Mouse (Mus musculus) stomach, postnatal 0 days (tissue): Measurements from ENCODE around the gene Abl2.

Experiments used
- CTCF ChIP-seq: IDR thresholded peaks from 2 replicates; pipeline ENCODE4 v1.5.1; 2016; ENCODE audit warnings: antibody characterized with exemption, low read depth, mild to moderate bottlenecking, moderate library complexity
- EP300 ChIP-seq: optimal IDR thresholded peaks from 2 replicates; pipeline ENCODE3; 2016; ENCODE audit warnings: antibody characterized with exemption

DNA sequence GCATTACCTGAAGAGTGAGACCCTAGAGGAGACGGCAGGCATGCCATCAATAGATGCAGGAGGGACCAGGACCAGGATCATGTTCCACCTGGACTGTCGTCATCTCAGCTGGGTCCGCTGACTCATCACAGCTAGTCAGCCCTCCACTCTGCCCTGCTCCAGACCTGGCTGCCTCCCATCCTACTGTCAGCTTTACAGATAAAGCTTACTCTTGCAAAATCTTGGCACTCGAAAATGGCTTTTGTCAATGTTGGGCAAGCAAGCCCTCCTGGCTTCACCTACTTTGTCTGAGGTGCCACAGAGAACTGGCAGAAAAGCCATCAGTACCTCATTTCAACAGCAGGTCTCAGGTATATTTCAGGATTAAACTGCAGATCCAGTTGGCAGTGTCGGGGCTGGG lies 100.1 kb downstream of the Abl2 start:
- no peak for TF ChIP-seq CTCF
- no peak for TF ChIP-seq EP300
